Comparison of ENCODE assay signal across 22 mouse cellular contexts in the genomic region with DNA sequence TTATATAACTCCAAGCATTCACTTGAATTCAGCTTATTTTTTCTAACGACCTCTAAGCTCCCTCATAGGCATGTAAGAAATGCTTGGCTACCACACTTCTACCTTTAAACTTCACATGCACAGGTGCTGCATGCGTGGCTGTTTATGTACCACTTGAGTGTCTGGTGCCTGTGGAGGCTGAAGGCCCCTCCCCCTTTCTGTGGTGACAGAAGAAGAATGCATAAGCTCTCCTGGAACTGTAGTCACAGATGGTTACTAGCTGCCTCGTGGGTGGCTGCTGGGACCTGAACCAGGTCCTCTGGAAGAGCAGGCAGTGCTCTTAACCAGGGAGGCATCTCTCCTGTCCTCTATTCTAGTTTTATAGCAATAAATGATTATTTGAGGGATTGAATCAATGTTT. TPM values are rescaled to one million over a fixed set of nuclear protein-coding genes. Genes with fewer than 3 reads are reported as not detected.
A peak's percentile ranks its signal among the peaks of the same experiment; 100 is the strongest.
DNase-seq lines count a peak whose midpoint lies in the region; ATAC-seq and TF ChIP-seq lines count a peak whose summit lies in the region.
"Had no signal": no experiment of that assay in that cellular context is flagged by ENCODE, and none has a peak within 500 bp of the region (broad histone marks: within the 10 kb centered on the region; RNA-seq: fewer than 3 reads in every experiment).

No protein-coding gene starts in this region.

- no peaks in the 10 kb centered on the region for H3K9me3 ChIP-seq in heart, embryonic 12.5 days (replicated peaks)
- H3K9me3 ChIP-seq: forebrain, embryonic 12.5 days; hindbrain, embryonic 10.5 days; intestine, embryonic 15.5 days; liver, embryonic 13.5 days; midbrain, embryonic 12.5 days had no signal

- H3K9ac ChIP-seq in heart, embryonic 12.5 days = no peak overlapping the region
- H3K9ac ChIP-seq: forebrain, embryonic 12.5 days; intestine, embryonic 15.5 days; liver, embryonic 13.5 days; midbrain, embryonic 12.5 days had no signal

- no peaks in the 10 kb centered on the region for H3K27me3 ChIP-seq in heart, embryonic 12.5 days (replicated peaks)
- H3K27me3 ChIP-seq: forebrain, embryonic 12.5 days; intestine, embryonic 15.5 days; liver, embryonic 13.5 days; midbrain, embryonic 12.5 days had no signal

- 0 out of 2 replicates have a peak, but pooled peaks have one; percentile 2 for TF ChIP-seq CTCF in layer of hippocampus, adult 2 months (conservative IDR thresholded peaks at IDR 0.05)

- H3K27ac ChIP-seq in heart, embryonic 12.5 days (ENCODE audit: poor library complexity, severe bottlenecking) = no peak overlapping the region
- peak overlapping the region; percentile 71 for H3K27ac ChIP-seq in layer of hippocampus, adult 2 months
- H3K27ac ChIP-seq: forebrain, embryonic 12.5 days; intestine, embryonic 15.5 days; liver, embryonic 13.5 days; midbrain, embryonic 12.5 days; stomach, postnatal 0 days had no signal

- WGBS in heart, embryonic 12.5 days = 53% methylated on average over 3 of the region's 3 CpGs

- no peak for ATAC-seq in heart, embryonic 12.5 days (ENCODE audit: insufficient number of reproducible peaks, low FRiP score)
- ATAC-seq in erythroid progenitor cell, adult 5-6 weeks (replicated peaks; ENCODE audit: low FRiP score, poor library complexity, severe bottlenecking) = no peak
- ATAC-seq: hindbrain, embryonic 16.5 days; intestine, embryonic 15.5 days had no signal

- peaks cover 19% of the 10 kb centered on the region for H3K4me1 ChIP-seq in heart, embryonic 12.5 days (replicated peaks)
- H3K4me1 ChIP-seq: forebrain, embryonic 12.5 days; intestine, embryonic 15.5 days had no signal

- H3K36me3 ChIP-seq in heart, embryonic 12.5 days = no peaks in the 10 kb centered on the region; the same call in 1 of the 2 replicates
- H3K36me3 ChIP-seq: forebrain, embryonic 12.5 days; intestine, embryonic 15.5 days; liver, embryonic 13.5 days; midbrain, embryonic 12.5 days had no signal

- peak; percentile 40 for DNase-seq in heart, adult 11 months
- peak; percentile 42 to 47 for DNase-seq in layer of hippocampus, adult 2 months (ENCODE audit: low spot score in 2 of 2)
- DNase-seq in layer of hippocampus, postnatal 25 days (ENCODE audit: extremely low spot score in 1 of 2, low spot score in 1 of 2) = no peak
- peak; percentile 55 for DNase-seq in ES-CJ7 (ENCODE audit: low read depth, low spot score)
- DNase-seq in layer of hippocampus, adult 8-10 months (ENCODE audit: low spot score in 2 of 2) = peak; percentile 32 to 48
- no peak for DNase-seq in ovary, adult 18-20 months (ENCODE audit: low spot score)
- DNase-seq: cerebellum, adult 18-20 months; cerebellum, postnatal 14 days; heart, postnatal 10 days; kidney, adult 9 months; kidney, postnatal 14 days; liver, embryonic 13.5 days; lung, adult 2 months; lung, postnatal 14 days had no signal

- H3K4me2 ChIP-seq in heart, embryonic 12.5 days = no peak overlapping the region
- H3K4me2 ChIP-seq: forebrain, embryonic 12.5 days; intestine, embryonic 15.5 days; liver, embryonic 13.5 days; midbrain, embryonic 12.5 days had no signal

- H3K4me3 ChIP-seq in heart, embryonic 12.5 days = no peak overlapping the region
- no peak overlapping the region for H3K4me3 ChIP-seq in layer of hippocampus, adult 2 months
- H3K4me3 ChIP-seq: forebrain, embryonic 12.5 days; hindbrain, embryonic 10.5 days; intestine, embryonic 15.5 days; liver, embryonic 13.5 days; midbrain, embryonic 12.5 days had no signal

RNA-seq across cellular contexts. Expression of gene Slc1a3, which starts 13.1 kb away (rescaled TPM):
- polyA plus RNA-seq in heart, embryonic 12.5 days (2016; fragmentation: Nextera tagmentation; extraction: Ambion mirVana) = 19.7 and 19.9 TPM in 2 replicates
- total RNA-seq in layer of hippocampus, adult 2 months (2021) = 100 to 1,000 TPM; 388 to 405 TPM
- total RNA-seq in layer of hippocampus, postnatal 25 days (2021) = 100 to 1,000 TPM; 419 to 424 TPM
- 100 to 1,000 TPM; 344 to 455 (median 398) TPM for total RNA-seq in layer of hippocampus, adult 8-10 months (2022)
- total RNA-seq in erythroid progenitor cell, adult 5-6 weeks (2015; ENCODE audit: low replicate concordance) = 6.5 and 19.7 TPM in 2 replicates
- 1.7 and 2.6 TPM in 2 replicates for total RNA-seq in erythroid progenitor cell, adult 5-6 weeks (2017; ENCODE audit: low replicate concordance)

Comparison
In these comparisons a context has a peak if more than half of its experiments do, and no peak if none do; other contexts are left out.
1. DNase-seq: peak in heart, adult 11 months (single experiment), layer of hippocampus, adult 2 months (2 of 2), ES-CJ7 (single experiment) and layer of hippocampus, adult 8-10 months (2 of 2); none in layer of hippocampus, postnatal 25 days (0 of 2) and ovary, adult 18-20 months (single experiment).
2. RNA of gene Slc1a3, which starts 13.1 kb away (total RNA-seq): 419 to 424 TPM in layer of hippocampus, postnatal 25 days, 344 to 455 TPM in layer of hippocampus, adult 8-10 months and 388 to 405 TPM in layer of hippocampus, adult 2 months; 1.7 to 19.7 TPM in erythroid progenitor cell, adult 5-6 weeks; every median in the first group is over 10 times any median in the second.